In genomic region chr8:125206962-125207361, GRCm38 (mm10) we compare ENCODE assay signal across 15 mouse cellular contexts.
"Had no signal": no experiment of that assay in that cellular context is flagged by ENCODE, and none has a peak within 500 bp of the region (broad histone marks: within the 10 kb centered on the region; RNA-seq: fewer than 3 reads in every experiment).

No protein-coding gene starts in this region.

- ATAC-seq: liver, embryonic 12.5 days had no signal

- H3K4me1 ChIP-seq: liver, embryonic 12.5 days had no signal

- H3K9me3 ChIP-seq: limb, embryonic 15.5 days; liver, embryonic 12.5 days; neural tube, embryonic 13.5 days had no signal

- DNase-seq: kidney, adult 18-20 months; kidney, postnatal 10 days; kidney, postnatal 4 days; lung, embryonic 14.5 days; lung, postnatal 10 days; lung, postnatal 4 days; retina, postnatal 1 day; spleen, adult 18-20 months; thymus, adult 18-20 months; thymus, postnatal 14 days had no signal

- H3K4me2 ChIP-seq: limb, embryonic 15.5 days; liver, embryonic 12.5 days; lung, embryonic 14.5 days; midbrain, embryonic 11.5 days; neural tube, embryonic 13.5 days had no signal

- H3K9ac ChIP-seq: limb, embryonic 15.5 days; liver, embryonic 12.5 days; lung, embryonic 14.5 days; neural tube, embryonic 13.5 days had no signal

- H3K27me3 ChIP-seq: liver, embryonic 12.5 days had no signal

- H3K27ac ChIP-seq: left cerebral cortex, adult 2 months; limb, embryonic 15.5 days; liver, embryonic 12.5 days; neural tube, embryonic 13.5 days had no signal

- H3K36me3 ChIP-seq: limb, embryonic 15.5 days; liver, embryonic 12.5 days; neural tube, embryonic 13.5 days had no signal

- H3K4me3 ChIP-seq: left cerebral cortex, adult 2 months; limb, embryonic 15.5 days; liver, embryonic 12.5 days; neural tube, embryonic 13.5 days had no signal
